Mouse (Mus musculus) heart, embryonic 15.5 days (tissue): ENCODE results near the gene Cd2bp2. TPM values are rescaled to one million over a fixed set of nuclear protein-coding genes. Genes with fewer than 3 reads are reported as not detected.

Experiments
- ATAC-seq: fragments of 200-750 bp; cut with Nextera tagmentation; replicated peaks from 2 replicates; pipeline ENCODE4 v1.8.0; 2017; ENCODE audit warnings: low read depth, moderate TSS enrichment; ENCODE audit not compliant: insufficient number of reproducible peaks, insufficient read depth, low FRiP score
- H3K27ac ChIP-seq: fragments of 300-500 bp; sonication (generic); 2 replicates; pipeline ENCODE4 v1.5.1; 2015; ENCODE audit warnings: mild to moderate bottlenecking, inconsistent platforms
- H3K27me3 ChIP-seq: fragments of 300-500 bp; sonication (generic); 2 replicates; pipeline ENCODE4 v1.6.1; 2015; ENCODE audit warnings: inconsistent platforms
- H3K36me3 ChIP-seq: fragments of 300-500 bp; sonication (generic); 2 replicates; pipeline ENCODE4 v1.6.1; 2015; ENCODE audit warnings: mild to moderate bottlenecking, inconsistent platforms
- H3K4me1 ChIP-seq: fragments of 300-500 bp; sonication (generic); replicated peaks from 2 replicates; pipeline ENCODE4 v1.6.1; 2015; ENCODE audit warnings: inconsistent platforms
- H3K4me2 ChIP-seq: fragments of 300-500 bp; sonication (generic); 2 replicates; pipeline ENCODE4 v1.6.1; 2015; ENCODE audit warnings: inconsistent platforms, mild to moderate bottlenecking, moderate library complexity
- H3K4me3 ChIP-seq: fragments of 300-500 bp; sonication (generic); 2 replicates; pipeline ENCODE4 v1.5.1; 2015; ENCODE audit warnings: mild to moderate bottlenecking, inconsistent platforms
- H3K9ac ChIP-seq: fragments of 300-500 bp; sonication (generic); 2 replicates; pipeline ENCODE4 v1.6.1; 2015; ENCODE audit warnings: mild to moderate bottlenecking, inconsistent platforms
- H3K9me3 ChIP-seq: fragments of 300-500 bp; sonication (generic); replicated peaks from 2 replicates; pipeline ENCODE4 v1.6.1; 2016; ENCODE audit warnings: inconsistent platforms
- WGBS: fragments of 180-500 bp; shearing (Covaris S2); methylation state at CpG from one replicate; pipeline ENCODE4 v1.1.7; 2015; ENCODE audit warnings: mixed read lengths; 5-methylcytosine and 5-hydroxymethylcytosine counted together
- polyA plus RNA-seq: library from polyadenylated mRNA; unstranded; fragments of >200 nt; fragmentation: Nextera tagmentation; extraction: Ambion mirVana; gene quantifications from 2 replicates; pipeline ENCODE4 v1.2.1, GENCODE M21; 2015

Gene Cd2bp2
- polyA plus RNA-seq = 35.4 and 42.5 TPM in 2 replicates

DNA sequence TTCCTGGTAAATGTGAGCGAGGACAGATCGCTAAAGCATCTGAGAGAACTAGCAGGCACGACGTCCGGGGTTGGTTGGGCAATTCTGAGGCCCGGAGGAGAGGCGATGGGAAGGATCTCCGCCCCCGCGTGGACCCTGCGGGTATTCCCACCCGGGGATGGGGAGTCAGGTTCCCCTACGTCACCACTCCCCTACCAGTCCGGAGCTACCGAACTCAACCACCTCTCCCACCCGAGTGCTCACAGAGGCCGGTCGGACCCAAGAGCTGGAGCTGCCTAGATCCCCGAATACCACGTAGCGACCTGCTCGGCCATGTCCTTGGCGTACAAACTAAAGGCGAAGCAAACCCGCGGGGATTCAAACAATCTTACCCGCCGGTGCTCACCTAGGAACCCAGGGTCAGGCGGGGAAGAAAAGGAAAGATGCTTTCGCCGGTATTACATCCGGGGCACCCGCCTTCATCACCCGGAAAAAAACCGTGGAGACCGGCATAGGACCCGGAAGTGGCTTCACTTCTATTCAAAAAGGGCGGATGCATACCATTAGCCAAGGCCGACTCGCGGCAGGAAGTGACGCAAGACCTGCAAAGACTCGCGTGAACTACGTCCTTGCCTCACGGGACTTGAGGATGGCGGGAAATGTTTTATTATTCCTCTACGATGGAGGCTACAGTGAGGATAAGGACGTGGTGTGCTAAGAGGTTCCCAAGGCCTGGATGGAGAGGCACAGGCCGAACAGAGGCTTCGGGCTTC is at the start of gene Cd2bp2:
Cd2bp2 (minus strand) TSS at position 507 of the 752 bp plus-strand sequence.
- H3K4me2 ChIP-seq = peak within 1 kb of the TSS; percentile 71
- H3K4me1 ChIP-seq = peaks cover 21% of the 10 kb centered on the region
- ATAC-seq = peak; percentile 94
- peak within 1 kb of the TSS; percentile 58 for H3K9ac ChIP-seq
- no peaks in the 10 kb centered on the region for H3K9me3 ChIP-seq
- peaks cover 68% of the 10 kb centered on the region for H3K36me3 ChIP-seq
- H3K4me3 ChIP-seq = peak within 1 kb of the TSS; percentile 66
- peak within 1 kb of the TSS; percentile 79 for H3K27ac ChIP-seq
- under 1% methylated on average over 51 of the region's 51 CpGs for WGBS
- no peaks in the 10 kb centered on the region for H3K27me3 ChIP-seq

- peak overlapping the region; percentile 94 for H3K27ac ChIP-seq
- peak; percentile 76 for ATAC-seq
- H3K4me2 ChIP-seq = peak overlapping the region; percentile 96
- H3K4me1 ChIP-seq = peaks cover 25% of the 10 kb centered on the region
- H3K9me3 ChIP-seq = no peaks in the 10 kb centered on the region
- H3K36me3 ChIP-seq = peaks cover 11% of the 10 kb centered on the region
- peak overlapping the region; percentile 70 for H3K4me3 ChIP-seq
- peak overlapping the region; percentile 84 for H3K9ac ChIP-seq
- 11% methylated on average over 31 of the region's 33 CpGs for WGBS
- H3K27me3 ChIP-seq = no peaks in the 10 kb centered on the region
These were observed 49.0 kb upstream of the Cd2bp2 start for GRCm38 (mm10) chr7:127244658-127245510.

- Histone ChIP-seq H3K9ac (peak within 1 kb of the TSS; percentile 84), H3K4me3 (peak within 1 kb of the TSS; percentile 70), H3K27me3 (no peaks in the 10 kb centered on the region), H3K4me1 (peaks cover 25% of the 10 kb centered on the region), H3K27ac (peak within 1 kb of the TSS; percentile 94), H3K36me3 (peaks cover 6% of the 10 kb centered on the region; the same call in 1 of the 2 replicates), H3K4me2 (peak within 1 kb of the TSS; percentile 96), H3K9me3 (no peaks in the 10 kb centered on the region)
- peak; percentile 97 for ATAC-seq
- WGBS = 1% methylated on average over 54 of the region's 56 CpGs
These were observed 48.2 kb upstream of the Cd2bp2 start, which contains the start of gene Zfp771 for GRCm38 (mm10) chr7:127243870-127244657. Zfp771 (plus strand) TSS chr7:127244274.

GRCm38 (mm10) chr7:127243361-127243867 is 47.6 kb upstream of the Cd2bp2 start:
- H3K4me1 ChIP-seq = peaks cover 25% of the 10 kb centered on the region
- WGBS = 43% methylated on average over 2 of the region's 2 CpGs
- H3K27me3 ChIP-seq = no peaks in the 10 kb centered on the region
- no peaks in the 10 kb centered on the region for H3K9me3 ChIP-seq
- peak overlapping the region; percentile 84 for H3K9ac ChIP-seq
- H3K4me3 ChIP-seq = peak overlapping the region; percentile 70
- H3K36me3 ChIP-seq = peaks cover 8% of the 10 kb centered on the region; the same call in 1 of the 2 replicates
- H3K27ac ChIP-seq = peak overlapping the region; percentile 94
- peak overlapping the region; percentile 96 for H3K4me2 ChIP-seq
- no peak for ATAC-seq

DNA sequence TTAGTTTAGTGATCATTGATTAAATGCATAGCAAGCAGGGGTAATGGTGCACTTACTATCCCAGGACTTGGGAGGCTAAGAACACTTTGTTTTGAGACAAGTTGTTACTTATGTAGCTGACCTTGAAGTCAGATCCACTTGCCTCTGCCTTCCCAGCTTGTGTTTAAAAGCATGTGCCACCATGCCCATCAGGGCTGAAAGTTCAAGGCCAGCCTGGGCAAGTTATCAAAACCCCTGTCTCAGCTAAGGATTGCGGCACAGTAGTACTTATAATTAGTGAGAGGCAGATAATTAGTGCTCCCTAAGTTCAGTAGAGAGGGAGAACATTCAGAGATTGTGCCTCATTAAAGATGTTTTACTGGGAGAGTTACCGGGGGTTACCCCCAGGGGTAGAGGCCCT is 38.9 kb upstream of the Cd2bp2 start:
- Histone ChIP-seq H3K27ac (no peak overlapping the region), H3K4me3 (no peak overlapping the region), H3K4me2 (no peak overlapping the region), H3K4me1 (peaks cover 35% of the 10 kb centered on the region), H3K27me3 (no peaks in the 10 kb centered on the region), H3K9ac (no peak overlapping the region), H3K9me3 (no peaks in the 10 kb centered on the region), H3K36me3 (peaks cover 43% of the 10 kb centered on the region)
- WGBS = 99% methylated on average over 2 of the region's 2 CpGs
- ATAC-seq = no peak

GRCm38 (mm10) chr7:127233765-127234164 is 37.9 kb upstream of the Cd2bp2 start:
- peak overlapping the region; percentile 89 for H3K9ac ChIP-seq
- peak overlapping the region; percentile 98 for H3K27ac ChIP-seq
- H3K4me2 ChIP-seq = peak overlapping the region; percentile 71
- peaks cover 43% of the 10 kb centered on the region for H3K36me3 ChIP-seq
- no peak for ATAC-seq
- peak overlapping the region; percentile 83 for H3K4me3 ChIP-seq
- H3K9me3 ChIP-seq = no peaks in the 10 kb centered on the region
- no peaks in the 10 kb centered on the region for H3K27me3 ChIP-seq
- peaks cover 38% of the 10 kb centered on the region for H3K4me1 ChIP-seq
- 3% methylated on average over 9 of the region's 9 CpGs for WGBS

GRCm38 (mm10) chr7:127233368-127233749 is 37.5 kb upstream of the Cd2bp2 start:
- Histone ChIP-seq H3K27me3 (no peaks in the 10 kb centered on the region), H3K9ac (peak overlapping the region; percentile 89), H3K36me3 (peaks cover 39% of the 10 kb centered on the region), H3K27ac (peak overlapping the region; percentile 98), H3K4me1 (peaks cover 38% of the 10 kb centered on the region), H3K4me3 (peak overlapping the region; percentile 83), H3K4me2 (peak overlapping the region; percentile 71), H3K9me3 (no peaks in the 10 kb centered on the region)
- under 1% methylated on average over 27 of the region's 27 CpGs for WGBS
- ATAC-seq = peak; percentile 20

GRCm38 (mm10) chr7:127232622-127233367 is 36.9 kb upstream of the Cd2bp2 start, which contains the start of the genes Zfp553 and Sept1:
Zfp553 (plus strand) TSS chr7:127233061.
Sept1 (minus strand) TSS chr7:127233130.
- Histone ChIP-seq H3K9ac (peak within 1 kb of the TSS; percentile 89), H3K9me3 (no peaks in the 10 kb centered on the region), H3K27me3 (no peaks in the 10 kb centered on the region), H3K4me3 (peak within 1 kb of the TSS; percentile 83), H3K27ac (peak within 1 kb of the TSS; percentile 98), H3K4me2 (peak within 1 kb of the TSS; percentile 71), H3K4me1 (peaks cover 38% of the 10 kb centered on the region), H3K36me3 (peaks cover 33% of the 10 kb centered on the region)
- ATAC-seq = peak; percentile 92
- WGBS = under 1% methylated on average over 64 of the region's 64 CpGs

GRCm38 (mm10) chr7:127231826-127232621 is 36.2 kb upstream of the Cd2bp2 start:
- H3K4me2 ChIP-seq = peak overlapping the region; percentile 71

More at GRCm38 (mm10) chr7:127231826-127232621, 36.2 kb upstream of the Cd2bp2 start:
- Histone ChIP-seq H3K4me3 (peak overlapping the region; percentile 83), H3K27ac (peak overlapping the region; percentile 98), H3K27me3 (no peaks in the 10 kb centered on the region), H3K4me1 (peaks cover 38% of the 10 kb centered on the region), H3K9me3 (no peaks in the 10 kb centered on the region), H3K36me3 (peaks cover 25% of the 10 kb centered on the region), H3K9ac (peak overlapping the region; percentile 89)
- ATAC-seq = no peak
- 7% methylated on average over 20 of the region's 20 CpGs for WGBS
